ENCODE assay signal across 7 mouse cellular contexts in the genomic region with DNA sequence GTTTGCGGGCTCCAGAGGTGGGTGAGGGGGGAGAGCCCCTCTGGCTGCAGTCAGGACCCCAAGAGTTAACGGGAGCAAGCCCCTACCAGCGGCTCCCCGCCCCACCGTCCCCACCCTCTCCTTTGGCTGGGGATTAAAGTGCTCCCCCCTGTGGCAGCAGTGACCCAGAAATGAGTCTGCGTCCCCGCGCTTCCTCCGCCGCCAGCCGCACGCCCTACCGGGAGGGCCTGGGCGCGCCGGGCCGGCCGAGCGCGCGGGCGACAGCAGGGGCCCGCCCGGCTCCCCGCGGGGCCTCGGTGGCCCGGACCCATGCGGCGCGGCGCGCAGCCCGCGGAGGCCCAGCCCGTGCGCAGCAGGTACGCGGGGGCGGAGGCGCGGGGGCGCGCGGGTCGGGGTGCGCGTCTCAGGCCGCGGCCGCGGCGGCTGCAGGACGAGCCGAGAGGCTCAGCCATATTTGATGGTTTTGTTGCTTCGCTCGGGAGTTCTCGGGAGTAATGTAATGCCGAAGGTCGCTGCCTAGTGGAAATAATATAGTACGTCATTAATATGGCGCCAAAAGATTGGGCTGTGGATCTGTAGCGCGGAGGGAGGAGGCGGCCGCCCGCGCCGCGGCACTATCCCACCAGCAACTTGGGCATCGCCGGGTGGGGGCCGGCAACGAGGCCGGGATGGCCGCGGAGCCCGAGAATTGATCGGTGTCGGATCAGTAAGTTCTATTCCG. TPM values are rescaled to one million over a fixed set of nuclear protein-coding genes. Genes with fewer than 3 reads are reported as not detected.
DNase-seq lines count a peak whose midpoint lies in the region; ATAC-seq and TF ChIP-seq lines count a peak whose summit lies in the region.

No protein-coding gene starts in this region.

- no peaks in the 10 kb centered on the region for H3K36me3 ChIP-seq in limb, embryonic 10.5 days
- H3K36me3 ChIP-seq in midbrain, embryonic 12.5 days = no peaks in the 10 kb centered on the region
- H3K36me3 ChIP-seq in small intestine, adult 2 months (ENCODE audit: control insufficient read depth, insufficient read depth, low read length) = no peaks in the 10 kb centered on the region

- H3K27me3 ChIP-seq in limb, embryonic 10.5 days (ENCODE audit: low read depth, poor library complexity, severe bottlenecking) = no peaks in the 10 kb centered on the region
- no peaks in the 10 kb centered on the region for H3K27me3 ChIP-seq in midbrain, embryonic 12.5 days
- no peaks in the 10 kb centered on the region for H3K27me3 ChIP-seq in small intestine, adult 2 months (ENCODE audit: control insufficient read depth, insufficient read depth, low read length)

- H3K9me3 ChIP-seq in limb, embryonic 10.5 days (replicated peaks) = no peaks in the 10 kb centered on the region
- H3K9me3 ChIP-seq in midbrain, embryonic 12.5 days = no peaks in the 10 kb centered on the region

- peak; percentile 64 for TF ChIP-seq POLR2A in small intestine, adult 2 months (IDR thresholded peaks at IDR 0.05; ENCODE audit: low read depth, low read length)

- peak overlapping the region; percentile 92 for H3K9ac ChIP-seq in midbrain, embryonic 12.5 days (replicated peaks)

- under 1% methylated on average over 81 of the region's 81 CpGs for WGBS in limb, embryonic 10.5 days
- WGBS in midbrain, embryonic 12.5 days = 1% methylated on average over 81 of the region's 81 CpGs
- 3% methylated on average over 81 of the region's 81 CpGs for WGBS in small intestine, adult 2 months

- peak overlapping the region; percentile 97 for H3K27ac ChIP-seq in limb, embryonic 10.5 days
- H3K27ac ChIP-seq in midbrain, embryonic 12.5 days (replicated peaks) = peak overlapping the region; percentile 87
- peak overlapping the region; percentile 84 for H3K27ac ChIP-seq in small intestine, adult 2 months (ENCODE audit: insufficient read depth, low read depth, low read length)

- H3K4me3 ChIP-seq in limb, embryonic 10.5 days = peak overlapping the region; percentile 70
- peak overlapping the region; percentile 82 for H3K4me3 ChIP-seq in midbrain, embryonic 12.5 days
- H3K4me3 ChIP-seq in small intestine, adult 2 months (ENCODE audit: low read depth, low read length) = peak overlapping the region; percentile 96

- peak; percentile 72 for DNase-seq in adrenal gland, adult 8-10 months
- peak; percentile 87 for DNase-seq in embryo, embryonic 9.5 days (ENCODE audit: extremely low spot score)
- peak; percentile 78 for DNase-seq in kidney, adult 11 months
- DNase-seq in limb, embryonic 10.5 days (ENCODE audit: low spot score) = peak; percentile 88

- TF ChIP-seq CTCF in small intestine, adult 2 months (IDR thresholded peaks at IDR 0.05; ENCODE audit: extremely low read depth, insufficient read length, insufficient replicate concordance, low read depth, low read length) = peak; percentile 65; the same call in 1 of the 2 replicates

- H3K4me1 ChIP-seq in limb, embryonic 10.5 days = peaks cover 17% of the 10 kb centered on the region
- H3K4me1 ChIP-seq in midbrain, embryonic 12.5 days = peaks cover 13% of the 10 kb centered on the region; the same call in 1 of the 2 replicates
- H3K4me1 ChIP-seq in small intestine, adult 2 months (ENCODE audit: control insufficient read depth, insufficient read depth, insufficient read length, low read length) = no peaks in the 10 kb centered on the region; the same call in 1 of the 2 replicates

- peak; percentile 48 for ATAC-seq in granulocyte monocyte progenitor cell, adult 5-6 weeks (replicated peaks; ENCODE audit: poor library complexity, severe bottlenecking)
- ATAC-seq in midbrain, embryonic 12.5 days (ENCODE audit: low FRiP score, low read depth) = peak; percentile 76

- peak overlapping the region; percentile 84 for H3K4me2 ChIP-seq in midbrain, embryonic 12.5 days (replicated peaks)

RNA-seq across cellular contexts. Expression of a gene that starts 7.8 kb away (rescaled TPM):
- total RNA-seq in adrenal gland, adult 8-10 months (2022) = 10 to 100 TPM; 48.6 to 76.6 (median 55.3) TPM
- total RNA-seq in granulocyte monocyte progenitor cell, adult 5-6 weeks (2014; fragmentation: Nextera tagmentation) = 32.6 and 53.3 TPM in 2 replicates
- 38.8 and 72.7 TPM in 2 replicates for total RNA-seq in granulocyte monocyte progenitor cell, adult 5-6 weeks (2017)
- 16.4 and 17.6 TPM in 2 replicates for polyA plus RNA-seq in limb, embryonic 10.5 days (2016; fragmentation: Nextera tagmentation; extraction: Ambion mirVana)
- polyA plus RNA-seq in midbrain, embryonic 12.5 days (2016; fragmentation: Nextera tagmentation; extraction: Ambion mirVana) = 19.5 and 19.7 TPM in 2 replicates
- 8.1 and 18.5 TPM in 2 replicates for polyA plus RNA-seq in small intestine, adult 2 months (2012; rRNA removed)

Comparison
In these comparisons a context has a peak if more than half of its experiments do, and no peak if none do; other contexts are left out.
1. Peak in every context shown above with its lines: DNase-seq, ATAC-seq, H3K4me3 ChIP-seq and H3K27ac ChIP-seq.